Mouse (Mus musculus): ENCODE measurements around the gene Slco2a1. TPM values are rescaled to one million over a fixed set of nuclear protein-coding genes. Genes with fewer than 3 reads are reported as not detected.

Slco2a1 gene
- polyA plus RNA-seq, 1 experiment from 2014 or later, result 1.2 TPM

DNA sequence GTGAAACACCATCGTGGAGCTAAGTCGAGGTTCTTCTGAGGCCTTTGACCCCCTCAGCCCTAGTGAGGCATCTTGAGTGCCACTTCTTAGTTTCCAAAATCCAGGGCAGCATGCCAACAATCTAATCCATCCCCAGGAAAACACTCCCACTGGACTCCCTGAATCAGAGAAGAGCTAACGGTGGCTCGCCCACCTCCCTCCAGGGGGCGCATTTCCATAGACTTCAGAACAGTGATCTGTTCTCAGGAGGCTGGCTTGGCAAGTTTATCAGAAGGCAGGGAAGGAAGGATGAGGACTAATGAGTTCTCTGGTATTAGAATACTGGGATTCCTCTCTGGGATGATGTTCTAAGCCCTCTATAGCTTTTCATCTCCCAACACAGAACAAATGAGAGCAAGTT lies 24.9 kb downstream of the Slco2a1 start:
- Histone ChIP-seq H3K36me3 (no peaks in the 10 kb centered on the region), H3K4me2 (no peak overlapping the region), H3K27ac (no peak overlapping the region), H3K4me3 (replicated peaks) (no peak overlapping the region), H3K9me3 (no peaks in the 10 kb centered on the region), H3K4me1 (replicated peaks) (peaks cover 15% of the 10 kb centered on the region; the same call in 1 of the 2 replicates), H3K27me3 (peaks cover 14% of the 10 kb centered on the region), H3K9ac (replicated peaks) (no peak overlapping the region)
- 8% methylated on average over 5 of the region's 5 CpGs for WGBS
- no peak for ATAC-seq (ENCODE audit: insufficient number of reproducible peaks, insufficient read depth, low FRiP score, low TSS enrichment, low read depth)

DNA sequence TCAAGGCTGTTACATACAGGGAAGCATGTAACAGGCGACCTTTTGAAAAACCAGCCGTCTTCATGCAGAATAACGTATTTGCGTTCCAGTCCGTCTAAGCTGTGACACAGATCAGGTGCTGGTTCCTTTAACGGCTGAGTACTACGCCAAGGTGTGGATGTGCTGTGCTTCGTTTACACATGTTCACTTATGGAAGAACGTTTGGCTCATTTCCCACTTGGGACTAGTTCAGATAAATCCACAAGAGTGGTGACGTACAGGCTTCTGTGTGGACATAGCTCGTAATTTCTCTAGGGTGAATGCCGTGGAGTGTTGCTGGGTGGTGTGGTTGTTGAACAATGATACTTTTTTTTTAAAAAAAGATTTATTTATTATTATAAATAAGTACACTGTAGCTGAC lies 26.2 kb downstream of the Slco2a1 start:
- ATAC-seq (ENCODE audit: insufficient number of reproducible peaks, insufficient read depth, low FRiP score, low TSS enrichment, low read depth), result no peak
- Histone ChIP-seq H3K9me3 (no peaks in the 10 kb centered on the region), H3K4me1 (replicated peaks) (0 out of 2 replicates have a peak, but pooled peaks cover 3% of the 10 kb centered on the region), H3K4me2 (no peak overlapping the region), H3K27ac (no peak overlapping the region), H3K36me3 (no peaks in the 10 kb centered on the region), H3K4me3 (replicated peaks) (no peak overlapping the region), H3K27me3 (peaks cover under 1% of the 10 kb centered on the region), H3K9ac (replicated peaks) (no peak overlapping the region)
- WGBS, result 87% methylated on average over 12 of the region's 12 CpGs

GRCm38 (mm10) chr9:103024116-103024515 lies 35.6 kb downstream of the Slco2a1 start:
- no peak overlapping the region for H3K4me3 ChIP-seq (replicated peaks)
- no peak overlapping the region for H3K4me2 ChIP-seq
- H3K9me3 ChIP-seq, result no peaks in the 10 kb centered on the region
- WGBS, result 82% methylated on average over 4 of the region's 4 CpGs
- no peak overlapping the region for H3K27ac ChIP-seq
- ATAC-seq (ENCODE audit: insufficient number of reproducible peaks, insufficient read depth, low FRiP score, low TSS enrichment, low read depth), result no peak
- no peaks in the 10 kb centered on the region for H3K36me3 ChIP-seq
- H3K4me1 ChIP-seq (replicated peaks), result no peaks in the 10 kb centered on the region
- H3K27me3 ChIP-seq, result no peaks in the 10 kb centered on the region
- no peak overlapping the region for H3K9ac ChIP-seq (replicated peaks)

GRCm38 (mm10) chr9:103027150-103027889 lies 38.8 kb downstream of the Slco2a1 start:
- no peak overlapping the region for H3K27ac ChIP-seq
- H3K4me1 ChIP-seq (replicated peaks), result no peaks in the 10 kb centered on the region
- H3K4me2 ChIP-seq, result no peak overlapping the region
- no peak overlapping the region for H3K9ac ChIP-seq (replicated peaks)
- no peaks in the 10 kb centered on the region for H3K9me3 ChIP-seq
- no peak overlapping the region for H3K4me3 ChIP-seq (replicated peaks)
- no peaks in the 10 kb centered on the region for H3K36me3 ChIP-seq
- WGBS, result 69% methylated on average over 11 of the region's 11 CpGs
- no peak for ATAC-seq (ENCODE audit: insufficient number of reproducible peaks, insufficient read depth, low FRiP score, low TSS enrichment, low read depth)
- no peaks in the 10 kb centered on the region for H3K27me3 ChIP-seq

DNA sequence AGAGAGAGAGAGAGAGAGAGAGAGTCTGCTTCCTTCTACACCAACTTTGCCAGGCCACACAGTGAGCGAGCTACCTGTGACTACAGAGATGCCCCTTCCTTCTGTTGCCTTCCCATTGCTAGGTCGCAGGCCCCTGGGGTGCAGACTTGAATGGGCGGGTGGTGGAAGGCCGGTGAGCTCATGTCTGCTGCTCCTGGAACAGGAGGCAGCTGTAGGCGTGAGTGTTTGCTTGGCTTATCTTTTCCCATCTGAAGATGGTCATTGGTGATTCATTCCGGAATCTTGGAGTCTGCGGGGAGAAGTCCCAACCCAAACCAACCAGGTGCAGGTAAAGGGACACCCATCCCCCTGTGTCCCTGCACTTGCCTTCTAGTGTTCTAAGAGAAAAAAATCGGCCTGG lies 40.5 kb downstream of the Slco2a1 start:
- Histone ChIP-seq H3K27ac (no peak overlapping the region), H3K36me3 (no peaks in the 10 kb centered on the region), H3K4me3 (replicated peaks) (no peak overlapping the region), H3K27me3 (no peaks in the 10 kb centered on the region), H3K9me3 (no peaks in the 10 kb centered on the region), H3K4me1 (replicated peaks) (no peaks in the 10 kb centered on the region), H3K4me2 (no peak overlapping the region), H3K9ac (replicated peaks) (no peak overlapping the region)
- ATAC-seq (ENCODE audit: insufficient number of reproducible peaks, insufficient read depth, low FRiP score, low TSS enrichment, low read depth), result no peak
- WGBS, result 72% methylated on average over 8 of the region's 8 CpGs

GRCm38 (mm10) chr9:103030041-103030440 lies 41.5 kb downstream of the Slco2a1 start:
- Histone ChIP-seq H3K4me2 (no peak overlapping the region), H3K36me3 (no peaks in the 10 kb centered on the region), H3K27ac (no peak overlapping the region), H3K9me3 (no peaks in the 10 kb centered on the region), H3K4me1 (replicated peaks) (no peaks in the 10 kb centered on the region), H3K9ac (replicated peaks) (no peak overlapping the region), H3K4me3 (replicated peaks) (no peak overlapping the region), H3K27me3 (no peaks in the 10 kb centered on the region)
- WGBS, result 77% methylated on average over 2 of the region's 2 CpGs
- no peak for ATAC-seq (ENCODE audit: insufficient number of reproducible peaks, insufficient read depth, low FRiP score, low TSS enrichment, low read depth)

DNA sequence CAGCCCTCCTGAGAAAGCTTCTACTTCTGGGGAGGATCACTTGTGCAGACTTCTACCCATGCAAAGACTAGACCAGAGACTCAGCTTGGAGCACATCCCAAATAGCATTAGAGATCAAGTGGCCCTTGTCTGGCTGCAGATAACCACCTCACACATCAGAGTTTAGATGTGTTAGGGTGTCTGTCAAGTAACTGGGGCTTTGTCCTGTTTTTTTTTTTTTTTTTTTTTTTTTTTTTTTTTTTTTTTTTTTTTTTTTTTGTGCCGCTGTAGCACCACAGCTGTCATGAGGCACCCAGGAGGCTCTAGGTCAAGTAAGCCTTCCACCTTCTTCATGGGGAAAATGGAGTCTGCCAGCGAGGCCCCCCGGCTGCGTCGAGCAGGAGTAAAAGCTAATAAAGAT lies 42.7 kb downstream of the Slco2a1 start:
- no peaks in the 10 kb centered on the region for H3K9me3 ChIP-seq
- H3K4me2 ChIP-seq, result no peak overlapping the region
- H3K4me3 ChIP-seq (replicated peaks), result no peak overlapping the region
- no peaks in the 10 kb centered on the region for H3K27me3 ChIP-seq
- 87% methylated on average over 5 of the region's 5 CpGs for WGBS
- no peaks in the 10 kb centered on the region for H3K4me1 ChIP-seq (replicated peaks)
- H3K9ac ChIP-seq (replicated peaks), result no peak overlapping the region
- H3K36me3 ChIP-seq, result no peaks in the 10 kb centered on the region
- H3K27ac ChIP-seq, result no peak overlapping the region
- ATAC-seq (ENCODE audit: insufficient number of reproducible peaks, insufficient read depth, low FRiP score, low TSS enrichment, low read depth), result no peak

DNA sequence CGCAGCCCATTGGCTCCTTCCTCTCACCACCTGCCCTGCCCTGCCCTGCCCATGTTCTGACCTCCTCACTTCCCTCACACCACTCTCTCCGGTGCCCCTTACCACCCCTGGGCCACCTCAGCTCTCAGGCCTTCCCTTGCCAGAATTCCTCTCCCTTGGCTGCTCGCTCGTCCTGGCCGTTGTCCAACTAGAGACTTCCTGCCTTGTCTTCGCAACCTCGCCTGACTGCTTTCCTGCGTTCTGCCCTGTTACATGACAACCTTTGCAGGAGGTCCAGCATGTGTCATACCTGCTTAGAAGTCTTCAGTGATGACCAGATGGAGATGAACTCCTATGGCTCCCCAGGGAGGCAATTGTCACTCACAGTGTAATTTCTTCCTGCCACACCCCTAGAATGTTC lies 43.7 kb downstream of the Slco2a1 start:
- no peak overlapping the region for H3K9ac ChIP-seq (replicated peaks)
- no peaks in the 10 kb centered on the region for H3K27me3 ChIP-seq
- no peak for ATAC-seq (ENCODE audit: insufficient number of reproducible peaks, insufficient read depth, low FRiP score, low TSS enrichment, low read depth)
- H3K4me3 ChIP-seq (replicated peaks), result no peak overlapping the region
- H3K36me3 ChIP-seq, result no peaks in the 10 kb centered on the region
- no peaks in the 10 kb centered on the region for H3K4me1 ChIP-seq (replicated peaks)
- no peaks in the 10 kb centered on the region for H3K9me3 ChIP-seq
- no peak overlapping the region for H3K27ac ChIP-seq
- no peak overlapping the region for H3K4me2 ChIP-seq
- 86% methylated on average over 8 of the region's 8 CpGs for WGBS

DNA sequence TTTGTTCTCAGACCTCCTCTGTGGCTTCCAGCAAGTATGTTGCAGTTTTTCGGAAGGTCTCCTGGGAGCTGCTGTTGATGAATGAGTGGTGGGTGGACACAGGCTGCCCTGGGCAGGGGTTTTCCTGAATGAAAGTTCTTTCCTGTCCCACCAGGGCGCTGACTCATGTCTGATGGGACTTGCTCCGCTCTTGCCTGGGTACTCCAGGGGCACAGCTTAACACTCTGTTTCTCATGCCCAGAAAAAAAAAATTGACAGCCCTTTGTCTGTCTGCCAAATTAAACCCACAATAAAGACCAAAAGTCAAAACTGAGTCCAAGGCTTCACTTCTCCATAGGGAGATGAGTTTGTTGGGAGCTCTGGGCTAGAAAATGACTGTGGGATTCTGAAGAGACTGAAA lies 44.9 kb downstream of the Slco2a1 start:
- Histone ChIP-seq H3K27me3 (no peaks in the 10 kb centered on the region), H3K27ac (no peak overlapping the region), H3K4me1 (replicated peaks) (no peaks in the 10 kb centered on the region), H3K9ac (replicated peaks) (no peak overlapping the region), H3K4me3 (replicated peaks) (no peak overlapping the region), H3K9me3 (no peaks in the 10 kb centered on the region), H3K4me2 (no peak overlapping the region), H3K36me3 (no peaks in the 10 kb centered on the region)
- no peak for ATAC-seq (ENCODE audit: insufficient number of reproducible peaks, insufficient read depth, low FRiP score, low TSS enrichment, low read depth)
- 87% methylated on average over 3 of the region's 3 CpGs for WGBS

DNA sequence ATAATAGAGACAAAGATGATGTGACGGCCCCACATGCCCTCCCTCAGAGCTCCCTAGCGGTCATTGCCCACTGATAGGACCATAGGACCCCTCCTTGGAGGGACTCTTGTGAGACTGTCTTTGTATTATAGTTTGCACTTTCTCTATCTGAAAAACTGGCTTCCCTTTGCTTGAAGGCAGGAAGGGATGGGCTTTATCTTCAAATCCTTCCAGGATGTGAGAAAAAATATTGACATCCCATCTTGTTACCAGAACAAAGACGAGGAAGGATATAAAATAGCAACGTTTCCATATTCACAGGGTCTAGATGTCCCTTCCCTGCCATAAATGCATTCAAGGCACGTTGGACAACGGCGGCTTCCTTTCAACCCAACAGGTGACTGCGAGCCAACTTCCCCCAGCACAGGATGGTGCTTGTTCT lies 48.5 kb downstream of the Slco2a1 start:
- H3K9ac ChIP-seq (replicated peaks), result no peak overlapping the region
- WGBS, result 77% methylated on average over 8 of the region's 8 CpGs
- H3K27ac ChIP-seq, result no peak overlapping the region
- no peaks in the 10 kb centered on the region for H3K9me3 ChIP-seq
- no peak overlapping the region for H3K4me2 ChIP-seq
- no peak overlapping the region for H3K4me3 ChIP-seq (replicated peaks)
- no peak for ATAC-seq (ENCODE audit: insufficient number of reproducible peaks, insufficient read depth, low FRiP score, low TSS enrichment, low read depth)
- H3K27me3 ChIP-seq, result no peaks in the 10 kb centered on the region
- no peaks in the 10 kb centered on the region for H3K36me3 ChIP-seq
- no peaks in the 10 kb centered on the region for H3K4me1 ChIP-seq (replicated peaks)

DNA sequence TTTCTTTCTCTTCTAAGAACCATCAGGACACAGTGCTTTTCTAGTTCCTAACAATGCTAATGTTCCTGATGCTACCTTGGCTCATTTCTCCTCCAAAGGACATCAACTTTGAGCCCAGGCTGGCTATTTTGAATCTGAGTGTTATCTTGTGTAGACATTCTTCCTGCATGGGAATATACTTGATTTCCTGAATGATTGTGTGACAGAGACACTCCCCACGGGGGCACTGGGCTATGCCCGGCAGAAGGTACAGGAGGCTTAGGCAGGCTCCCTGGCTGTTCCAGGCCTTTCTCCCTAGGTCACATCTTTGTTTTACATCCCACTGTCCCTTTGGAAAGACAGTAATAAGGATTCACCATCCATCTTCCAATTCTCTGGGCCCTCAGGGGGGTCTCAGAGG lies 49.8 kb downstream of the Slco2a1 start:
- Histone ChIP-seq H3K4me2 (no peak overlapping the region), H3K9me3 (no peaks in the 10 kb centered on the region), H3K27me3 (no peaks in the 10 kb centered on the region), H3K4me3 (replicated peaks) (no peak overlapping the region), H3K9ac (replicated peaks) (no peak overlapping the region), H3K36me3 (no peaks in the 10 kb centered on the region), H3K27ac (no peak overlapping the region), H3K4me1 (replicated peaks) (no peaks in the 10 kb centered on the region)
- ATAC-seq (ENCODE audit: insufficient number of reproducible peaks, insufficient read depth, low FRiP score, low TSS enrichment, low read depth), result no peak
- WGBS, result 89% methylated on average over 2 of the region's 2 CpGs

- no peaks in the 10 kb centered on the region for H3K4me1 ChIP-seq (replicated peaks)
- no peaks in the 10 kb centered on the region for H3K27me3 ChIP-seq
- H3K9me3 ChIP-seq, result no peaks in the 10 kb centered on the region
- no peak overlapping the region for H3K9ac ChIP-seq (replicated peaks)
- H3K27ac ChIP-seq, result no peak overlapping the region
- no peak overlapping the region for H3K4me2 ChIP-seq
- WGBS, result 79% methylated on average over 7 of the region's 7 CpGs
- ATAC-seq (ENCODE audit: insufficient number of reproducible peaks, insufficient read depth, low FRiP score, low TSS enrichment, low read depth), result no peak
- no peak overlapping the region for H3K4me3 ChIP-seq (replicated peaks)
- no peaks in the 10 kb centered on the region for H3K36me3 ChIP-seq
These were observed 50.2 kb downstream of the Slco2a1 start for GRCm38 (mm10) chr9:103038705-103039104.
